Mouse (Mus musculus) lung, embryonic 15.5 days (tissue): Measurements from ENCODE around the gene Slc23a4. TPM values are rescaled to one million over a fixed set of nuclear protein-coding genes. Genes with fewer than 3 reads are reported as not detected.

ENCODE experiments used
- ATAC-seq: fragments of 200-750 bp; cut with Nextera tagmentation; 2 replicates; pipeline ENCODE4 v1.8.0; 2017; ENCODE audit warnings: moderate number of reproducible peaks, borderline replicate concordance; ENCODE audit not compliant: low FRiP score, low TSS enrichment; ENCODE audit errors: extremely low read depth
- H3K27ac ChIP-seq: fragments of 300-500 bp; sonication (generic); 2 replicates; pipeline ENCODE4 v1.5.1; 2015; ENCODE audit warnings: moderate library complexity, mild to moderate bottlenecking, inconsistent platforms
- H3K27me3 ChIP-seq: fragments of 300-500 bp; sonication (generic); 2 replicates; pipeline ENCODE4 v1.6.1; 2015; ENCODE audit warnings: inconsistent platforms
- H3K36me3 ChIP-seq: fragments of 300-500 bp; sonication (generic); 2 replicates; pipeline ENCODE4 v1.6.1; 2015; ENCODE audit warnings: inconsistent platforms
- H3K4me1 ChIP-seq: fragments of 300-500 bp; sonication (generic); 2 replicates; pipeline ENCODE4 v1.6.1; 2015; ENCODE audit warnings: inconsistent platforms
- H3K4me2 ChIP-seq: fragments of 300-500 bp; sonication (generic); 2 replicates; pipeline ENCODE4 v1.6.1; 2015; ENCODE audit warnings: inconsistent platforms, mild to moderate bottlenecking, moderate library complexity
- H3K4me3 ChIP-seq: fragments of 300-500 bp; sonication (generic); 2 replicates; pipeline ENCODE4 v1.5.1; 2015; ENCODE audit warnings: mild to moderate bottlenecking, inconsistent platforms
- H3K9ac ChIP-seq: fragments of 300-500 bp; sonication (generic); 2 replicates; pipeline ENCODE4 v1.6.1; 2015; ENCODE audit warnings: inconsistent platforms
- H3K9me3 ChIP-seq: fragments of 300-500 bp; sonication (generic); 2 replicates; pipeline ENCODE4 v1.6.1; 2016; ENCODE audit warnings: inconsistent platforms
- WGBS: fragments of 180-500 bp; shearing (Covaris S2); methylation state at CpG from one replicate; pipeline ENCODE4 v1.1.7; 2015; 5-methylcytosine and 5-hydroxymethylcytosine counted together
- polyA plus RNA-seq: library from polyadenylated mRNA; unstranded; fragments of >200 nt; fragmentation: Nextera tagmentation; extraction: Ambion mirVana; gene quantifications from 2 replicates; pipeline ENCODE4 v1.2.1, GENCODE M21; 2015

Gene Slc23a4
- polyA plus RNA-seq, 1 experiment from 2014 or later: 0.66 TPM

DNA sequence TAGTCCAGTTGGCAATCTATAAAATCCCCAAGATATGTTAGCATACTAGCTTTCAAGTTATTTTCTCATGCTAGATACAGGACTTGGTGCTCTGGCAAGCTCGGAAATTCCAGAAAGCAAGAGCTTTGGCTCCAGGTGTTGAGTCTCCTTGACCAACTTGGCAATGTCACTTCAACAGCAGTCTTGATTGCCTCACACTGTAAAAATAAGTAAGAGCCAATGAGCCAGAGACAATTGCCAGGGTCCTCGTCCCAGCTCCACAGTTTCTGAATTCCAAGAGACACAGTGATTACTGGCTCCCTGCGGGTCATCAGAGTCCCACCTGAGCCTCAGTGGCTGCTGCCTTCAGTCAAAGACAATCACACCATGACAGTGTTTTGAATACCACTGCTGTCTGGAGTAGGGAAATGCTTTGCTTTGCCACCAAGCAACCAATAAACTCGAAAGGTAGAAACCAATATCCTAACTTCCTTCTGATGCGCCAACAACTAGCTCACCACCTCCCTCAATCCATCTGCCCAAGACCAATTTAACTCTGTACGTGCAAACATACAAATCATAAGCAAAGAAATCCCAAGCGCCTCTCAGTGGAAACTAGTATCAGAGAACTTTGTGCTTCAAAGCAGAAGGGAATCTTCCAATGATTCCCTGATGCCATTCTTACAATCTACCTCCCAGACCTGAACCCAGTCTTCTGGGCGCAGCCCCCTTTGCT is 78.4 kb downstream of the Slc23a4 start:
- WGBS: 41% methylated on average over 8 of the region's 8 CpGs
- Histone ChIP-seq H3K27ac (peak overlapping the region; percentile 89; the same call in 1 of the 2 replicates), H3K4me2 (peak overlapping the region; percentile 88), H3K4me1 (peaks cover 36% of the 10 kb centered on the region), H3K9ac (peak overlapping the region; percentile 62), H3K4me3 (peak overlapping the region; percentile 93), H3K36me3 (peaks cover 32% of the 10 kb centered on the region), H3K9me3 (no peaks in the 10 kb centered on the region), H3K27me3 (no peaks in the 10 kb centered on the region)
- no peak for ATAC-seq

GRCm38 (mm10) chr6:34907696-34908260 is 80.4 kb downstream of the Slc23a4 start:
- Histone ChIP-seq H3K9me3 (no peaks in the 10 kb centered on the region), H3K4me3 (no peak overlapping the region), H3K4me2 (no peak overlapping the region), H3K9ac (no peak overlapping the region), H3K27me3 (no peaks in the 10 kb centered on the region), H3K4me1 (peaks cover 45% of the 10 kb centered on the region), H3K36me3 (peaks cover 35% of the 10 kb centered on the region), H3K27ac (0 out of 2 replicates have a peak overlapping the region, but pooled peaks have one; percentile 2)
- ATAC-seq: no peak
- 77% methylated on average over 18 of the region's 18 CpGs for WGBS

DNA sequence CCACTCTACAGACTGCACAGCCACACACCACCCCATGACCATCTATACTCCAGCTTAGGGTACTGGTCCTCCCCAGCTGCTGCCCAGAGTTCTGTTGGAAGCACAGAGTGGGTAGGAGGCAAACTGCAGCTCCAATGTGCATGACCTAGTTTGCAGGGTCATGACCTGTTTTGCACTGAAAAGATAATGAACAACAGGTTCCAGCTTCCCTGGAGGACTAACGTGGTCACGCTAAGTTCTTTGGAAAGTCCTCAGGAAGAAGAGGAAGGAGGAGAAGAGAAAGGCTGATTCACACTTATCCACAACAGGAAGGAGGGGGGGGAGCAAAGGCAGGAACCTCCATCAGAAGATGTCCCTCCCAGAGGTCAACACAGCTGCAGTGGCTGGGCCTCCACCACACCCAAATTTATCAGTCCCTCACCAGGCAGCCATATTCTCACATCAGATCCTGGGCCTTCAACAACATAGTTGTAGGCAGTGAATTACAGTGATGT is 81.0 kb downstream of the Slc23a4 start:
- Histone ChIP-seq H3K4me1 (peaks cover 47% of the 10 kb centered on the region), H3K27me3 (no peaks in the 10 kb centered on the region), H3K27ac (0 out of 2 replicates have a peak overlapping the region, but pooled peaks have one; percentile 2), H3K4me3 (no peak overlapping the region), H3K4me2 (no peak overlapping the region), H3K9ac (no peak overlapping the region), H3K9me3 (no peaks in the 10 kb centered on the region), H3K36me3 (peaks cover 35% of the 10 kb centered on the region)
- no peak for ATAC-seq
- 51% methylated on average over 2 of the region's 2 CpGs for WGBS

DNA sequence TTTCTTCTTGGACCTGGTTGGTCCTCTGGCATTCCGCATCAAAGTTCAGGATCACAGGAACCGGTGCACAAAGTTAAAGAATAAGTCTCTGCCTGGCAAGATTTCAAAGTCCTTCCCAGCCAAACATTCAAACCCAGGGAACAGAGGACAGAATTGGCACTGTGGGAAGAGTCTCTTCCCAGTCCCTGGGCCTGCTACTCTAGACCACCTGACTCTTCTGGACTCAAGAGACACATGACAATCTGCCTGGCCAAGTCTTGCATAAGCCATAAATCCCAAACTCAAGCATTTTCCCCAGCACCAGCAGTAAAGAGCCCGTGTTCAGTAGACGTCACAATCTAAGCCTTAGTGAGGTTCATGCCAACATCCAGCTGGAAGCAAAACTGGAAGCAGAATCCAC is 81.5 kb downstream of the Slc23a4 start:
- Histone ChIP-seq H3K27ac (no peak overlapping the region), H3K4me1 (peaks cover 52% of the 10 kb centered on the region), H3K36me3 (peaks cover 37% of the 10 kb centered on the region), H3K4me3 (no peak overlapping the region), H3K27me3 (no peaks in the 10 kb centered on the region), H3K4me2 (no peak overlapping the region), H3K9ac (no peak overlapping the region), H3K9me3 (no peaks in the 10 kb centered on the region)
- ATAC-seq: no peak
- 81% methylated on average over 4 of the region's 4 CpGs for WGBS

GRCm38 (mm10) chr6:34906125-34906524 is 82.1 kb downstream of the Slc23a4 start:
- peaks cover 56% of the 10 kb centered on the region for H3K4me1 ChIP-seq
- H3K4me2 ChIP-seq: no peak overlapping the region
- H3K4me3 ChIP-seq: no peak overlapping the region
- no peak overlapping the region for H3K9ac ChIP-seq
- H3K36me3 ChIP-seq: peaks cover 39% of the 10 kb centered on the region
- H3K27me3 ChIP-seq: no peaks in the 10 kb centered on the region
- WGBS: 51% methylated on average over 2 of the region's 2 CpGs
- H3K27ac ChIP-seq: no peak overlapping the region
- no peak for ATAC-seq
- no peaks in the 10 kb centered on the region for H3K9me3 ChIP-seq

DNA sequence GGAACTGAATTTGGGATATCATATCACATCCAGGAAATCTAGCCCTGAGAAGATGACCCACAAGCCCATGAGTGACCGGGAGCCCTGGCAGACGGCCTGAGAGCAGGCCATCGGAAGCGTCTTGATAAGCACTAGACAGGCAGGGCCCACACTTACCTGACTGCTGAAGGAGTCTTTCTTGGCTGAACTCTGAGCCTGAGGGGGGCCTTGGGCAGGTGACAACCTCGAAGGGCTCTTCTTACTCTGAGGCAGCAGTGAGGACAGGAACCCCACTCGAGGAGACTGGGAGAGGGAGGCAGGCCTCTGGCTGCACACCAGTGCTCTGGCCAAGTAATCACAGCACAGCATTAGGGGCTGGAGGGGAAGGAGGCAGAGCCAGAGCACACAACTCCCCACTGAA is 83.8 kb downstream of the Slc23a4 start:
- Histone ChIP-seq H3K4me3 (no peak overlapping the region), H3K36me3 (peaks cover 55% of the 10 kb centered on the region), H3K4me2 (peak overlapping the region; percentile 29), H3K4me1 (peaks cover 48% of the 10 kb centered on the region), H3K9me3 (no peaks in the 10 kb centered on the region), H3K27me3 (no peaks in the 10 kb centered on the region), H3K27ac (peak overlapping the region; percentile 87), H3K9ac (no peak overlapping the region)
- WGBS: 53% methylated on average over 6 of the region's 6 CpGs
- ATAC-seq: peak; percentile 13; the same call in 1 of the 2 replicates

- 44% methylated on average over 10 of the region's 10 CpGs for WGBS
Observed at GRCm38 (mm10) chr6:34903851-34904250, 84.4 kb downstream of the Slc23a4 start.

DNA sequence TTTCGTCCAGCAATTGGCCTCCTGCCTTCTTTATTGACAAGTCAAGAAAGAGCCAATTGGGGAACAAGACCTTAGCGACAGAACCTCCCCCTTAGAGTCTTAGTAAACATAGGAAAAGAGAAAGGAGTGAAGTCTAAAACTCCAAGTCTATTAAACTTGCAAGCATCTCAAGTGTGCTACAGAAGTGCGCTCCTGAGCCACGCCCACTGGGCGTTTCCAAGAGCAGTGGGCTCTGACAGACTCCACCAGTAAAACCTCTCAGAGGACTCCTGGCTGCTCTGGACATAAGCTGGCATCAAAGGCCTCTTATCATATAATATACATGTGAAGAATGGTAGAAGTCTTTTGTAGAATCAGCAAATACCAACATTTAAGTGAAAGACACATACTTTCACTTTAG is 84.8 kb downstream of the Slc23a4 start:
- H3K27me3 ChIP-seq: no peaks in the 10 kb centered on the region
- H3K27ac ChIP-seq: peak overlapping the region; percentile 87
- 62% methylated on average over 5 of the region's 5 CpGs for WGBS
- H3K9ac ChIP-seq: no peak overlapping the region
- no peaks in the 10 kb centered on the region for H3K9me3 ChIP-seq
- H3K36me3 ChIP-seq: peaks cover 56% of the 10 kb centered on the region
- ATAC-seq: peak; percentile 72
- peak overlapping the region; percentile 46; the same call in 1 of the 2 replicates for H3K4me2 ChIP-seq
- H3K4me3 ChIP-seq: no peak overlapping the region
- H3K4me1 ChIP-seq: peaks cover 46% of the 10 kb centered on the region

More at GRCm38 (mm10) chr6:34903851-34904250, 84.4 kb downstream of the Slc23a4 start:
- Histone ChIP-seq H3K27ac (peak overlapping the region; percentile 87), H3K4me3 (no peak overlapping the region), H3K4me2 (peak overlapping the region; percentile 29; the same call in 1 of the 2 replicates), H3K4me1 (peaks cover 46% of the 10 kb centered on the region), H3K9me3 (no peaks in the 10 kb centered on the region), H3K36me3 (peaks cover 58% of the 10 kb centered on the region), H3K27me3 (no peaks in the 10 kb centered on the region), H3K9ac (no peak overlapping the region)
- ATAC-seq: peak; percentile 82

- Histone ChIP-seq H3K4me2 (peak overlapping the region; percentile 46), H3K27ac (peak overlapping the region; percentile 87), H3K36me3 (peaks cover 58% of the 10 kb centered on the region), H3K9me3 (no peaks in the 10 kb centered on the region), H3K4me3 (no peak overlapping the region), H3K9ac (no peak overlapping the region), H3K4me1 (peaks cover 44% of the 10 kb centered on the region), H3K27me3 (no peaks in the 10 kb centered on the region)
- WGBS: 60% methylated on average over 7 of the region's 7 CpGs
- peak; percentile 12 for ATAC-seq
Observed at GRCm38 (mm10) chr6:34902578-34902977, 85.6 kb downstream of the Slc23a4 start.

- WGBS: 44% methylated on average over 9 of the region's 9 CpGs
- no peak overlapping the region for H3K4me3 ChIP-seq
- peak overlapping the region; percentile 46 for H3K4me2 ChIP-seq
- H3K9ac ChIP-seq: no peak overlapping the region
- peaks cover 57% of the 10 kb centered on the region for H3K36me3 ChIP-seq
- no peak for ATAC-seq
- no peaks in the 10 kb centered on the region for H3K27me3 ChIP-seq
- H3K4me1 ChIP-seq: peaks cover 38% of the 10 kb centered on the region
- H3K27ac ChIP-seq: peak overlapping the region; percentile 87
- H3K9me3 ChIP-seq: no peaks in the 10 kb centered on the region
Observed at GRCm38 (mm10) chr6:34901911-34902444, 86.2 kb downstream of the Slc23a4 start.

DNA sequence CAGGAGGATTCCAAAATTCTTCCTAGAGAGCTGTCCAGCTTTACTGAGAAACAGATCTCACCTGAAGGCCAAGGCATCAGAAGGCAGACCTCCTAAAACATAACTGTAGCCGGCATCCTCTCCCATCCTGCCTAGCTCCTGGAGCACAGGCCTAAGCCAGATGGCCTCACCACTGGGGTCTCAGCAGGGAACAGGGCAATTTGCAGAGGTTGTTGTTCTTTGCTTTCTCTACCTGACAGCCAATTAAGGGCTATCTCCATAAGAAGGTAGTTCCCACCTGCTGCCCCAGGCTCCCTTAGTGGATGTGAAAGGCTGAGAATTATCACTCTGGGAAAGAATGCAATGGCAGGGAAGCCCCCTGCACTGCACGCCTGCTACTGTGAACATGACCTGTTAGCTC is 87.2 kb downstream of the Slc23a4 start:
- Histone ChIP-seq H3K9me3 (no peaks in the 10 kb centered on the region), H3K36me3 (peaks cover 60% of the 10 kb centered on the region), H3K4me3 (no peak overlapping the region), H3K4me2 (no peak overlapping the region), H3K9ac (no peak overlapping the region), H3K4me1 (peaks cover 33% of the 10 kb centered on the region), H3K27ac (no peak overlapping the region), H3K27me3 (no peaks in the 10 kb centered on the region)
- ATAC-seq: no peak
- 61% methylated on average over 2 of the region's 2 CpGs for WGBS

DNA sequence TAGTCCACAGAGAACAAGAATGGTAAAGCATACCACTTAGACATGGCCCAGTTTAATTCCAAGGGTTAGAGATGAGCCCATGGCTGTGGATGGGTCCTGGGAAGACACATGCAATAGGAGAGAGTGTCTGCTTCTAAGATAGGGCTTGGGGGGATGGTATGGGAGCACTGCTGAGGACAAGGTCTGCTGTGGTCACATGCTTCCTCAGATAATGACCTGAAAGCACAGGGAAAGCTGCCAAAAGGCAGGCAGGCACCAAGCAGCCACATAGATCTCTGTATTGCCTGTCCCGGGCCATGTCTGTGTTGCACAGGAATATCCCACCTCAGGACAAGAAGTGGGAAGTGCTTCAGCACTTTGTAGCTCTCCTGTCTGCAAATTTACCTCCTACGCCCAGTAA is 89.1 kb downstream of the Slc23a4 start:
- peaks cover 16% of the 10 kb centered on the region for H3K4me1 ChIP-seq
- no peaks in the 10 kb centered on the region for H3K9me3 ChIP-seq
- no peaks in the 10 kb centered on the region for H3K27me3 ChIP-seq
- no peak overlapping the region for H3K27ac ChIP-seq
- no peak overlapping the region for H3K4me3 ChIP-seq
- H3K9ac ChIP-seq: no peak overlapping the region
- H3K36me3 ChIP-seq: peaks cover 66% of the 10 kb centered on the region
- WGBS: 75% methylated on average over 2 of the region's 2 CpGs
- H3K4me2 ChIP-seq: no peak overlapping the region
- ATAC-seq: no peak
